ENCODE assay signal across 27 mouse cellular contexts in genomic region chr1:150012447-150012846, GRCm38 (mm10). TPM values are rescaled to one million over a fixed set of nuclear protein-coding genes. Genes with fewer than 3 reads are reported as not detected.
DNase-seq lines count a peak whose midpoint lies in the region; ATAC-seq lines count a peak whose summit lies in the region.
"Had no signal": no experiment of that assay in that cellular context is flagged by ENCODE, and none has a peak within 500 bp of the region (broad histone marks: within the 10 kb centered on the region; RNA-seq: fewer than 3 reads in every experiment).

No protein-coding gene starts in this region.

- 16% methylated on average over 1 of the region's 1 CpGs for WGBS in liver, embryonic 12.5 days (ENCODE audit: insufficient replicate concordance)
- WGBS in liver, embryonic 13.5 days (ENCODE audit: insufficient replicate concordance) = 15% methylated on average over 1 of the region's 1 CpGs
- WGBS in hindbrain, embryonic 14.5 days = 84% methylated on average over 1 of the region's 1 CpGs

- peaks cover 4% of the 10 kb centered on the region; the same call in 1 of the 2 replicates for H3K4me1 ChIP-seq in liver, embryonic 12.5 days
- H3K4me1 ChIP-seq in liver, embryonic 13.5 days (replicated peaks) = no peaks in the 10 kb centered on the region
- H3K4me1 ChIP-seq in hindbrain, embryonic 14.5 days (replicated peaks; ENCODE audit: control insufficient read depth, insufficient read depth, low read length) = no peaks in the 10 kb centered on the region
- H3K4me1 ChIP-seq: embryonic facial prominence, embryonic 12.5 days; embryonic facial prominence, embryonic 15.5 days; heart, embryonic 12.5 days; heart, embryonic 15.5 days; hindbrain, embryonic 10.5 days; hindbrain, embryonic 13.5 days had no signal

- peak; percentile 51; the same call in 1 of the 2 replicates for ATAC-seq in liver, embryonic 12.5 days
- ATAC-seq in liver, embryonic 13.5 days (ENCODE audit: low read depth) = peak; percentile 59; the same call in 1 of the 2 replicates
- ATAC-seq in megakaryocyte, adult 5-6 weeks (ENCODE audit: poor library complexity, severe bottlenecking) = peak; percentile 66
- no peak for ATAC-seq in hindbrain, embryonic 14.5 days (ENCODE audit: low FRiP score)
- ATAC-seq in inflammation-experienced regulatory T-cells, adult 6 months = no peak
- ATAC-seq in monocyte, adult 5-6 weeks (replicated peaks; ENCODE audit: insufficient number of reproducible peaks, low FRiP score, low TSS enrichment, poor library complexity, severe bottlenecking) = no peak
- ATAC-seq: activated CD4-positive, CD25-positive, alpha-beta regulatory T cell, adult 4 months; CD4-positive, CD25-positive, alpha-beta regulatory T cell, adult 4 months; forebrain, embryonic 14.5 days; forebrain, postnatal 0 days; hindbrain, postnatal 0 days had no signal

- H3K9me3 ChIP-seq in liver, embryonic 12.5 days (replicated peaks) = no peaks in the 10 kb centered on the region
- no peaks in the 10 kb centered on the region for H3K9me3 ChIP-seq in liver, embryonic 13.5 days (replicated peaks)
- H3K9me3 ChIP-seq in hindbrain, embryonic 14.5 days (ENCODE audit: control insufficient read depth, low read length) = no peaks in the 10 kb centered on the region
- H3K9me3 ChIP-seq: embryonic facial prominence, embryonic 12.5 days; embryonic facial prominence, embryonic 15.5 days; heart, embryonic 12.5 days; heart, embryonic 15.5 days; hindbrain, embryonic 10.5 days; hindbrain, embryonic 13.5 days had no signal

- no peak for DNase-seq in liver
- DNase-seq in liver, embryonic 13.5 days = no peak
- DNase-seq in hindbrain, embryonic 14.5 days (ENCODE audit: low spot score) = no peak
- DNase-seq: adrenal gland, adult 8-10 months; adrenal gland, postnatal 25 days; cerebellum, adult 11-12 months; cerebellum, adult 8-10 months; cerebellum, postnatal 14 days; forebrain, postnatal 0 days; gastrocnemius, postnatal 25 days; heart, adult 18-20 months; heart, postnatal 10 days; heart, postnatal 36 days had no signal

- no peak overlapping the region for H3K4me3 ChIP-seq in liver, embryonic 12.5 days
- no peak overlapping the region for H3K4me3 ChIP-seq in liver, embryonic 13.5 days (replicated peaks)
- no peak overlapping the region for H3K4me3 ChIP-seq in hindbrain, embryonic 14.5 days (replicated peaks; ENCODE audit: low read length)
- H3K4me3 ChIP-seq: embryonic facial prominence, embryonic 12.5 days; embryonic facial prominence, embryonic 15.5 days; heart, embryonic 12.5 days; heart, embryonic 15.5 days; hindbrain, embryonic 10.5 days; hindbrain, embryonic 13.5 days had no signal

- no peaks in the 10 kb centered on the region for H3K36me3 ChIP-seq in liver, embryonic 12.5 days
- no peaks in the 10 kb centered on the region for H3K36me3 ChIP-seq in liver, embryonic 13.5 days
- no peaks in the 10 kb centered on the region for H3K36me3 ChIP-seq in hindbrain, embryonic 14.5 days (replicated peaks; ENCODE audit: control insufficient read depth, insufficient read depth)
- H3K36me3 ChIP-seq: embryonic facial prominence, embryonic 12.5 days; embryonic facial prominence, embryonic 15.5 days; heart, embryonic 12.5 days; heart, embryonic 15.5 days; hindbrain, embryonic 10.5 days; hindbrain, embryonic 13.5 days had no signal

- no peak overlapping the region for H3K9ac ChIP-seq in liver, embryonic 12.5 days
- no peak overlapping the region for H3K9ac ChIP-seq in liver, embryonic 13.5 days
- H3K9ac ChIP-seq in hindbrain, embryonic 14.5 days = no peak overlapping the region
- H3K9ac ChIP-seq: embryonic facial prominence, embryonic 12.5 days; embryonic facial prominence, embryonic 15.5 days; forebrain, postnatal 0 days; heart, embryonic 12.5 days; heart, embryonic 15.5 days; hindbrain, embryonic 13.5 days had no signal

- no peaks in the 10 kb centered on the region for H3K27me3 ChIP-seq in liver, embryonic 12.5 days (replicated peaks)
- no peaks in the 10 kb centered on the region for H3K27me3 ChIP-seq in liver, embryonic 13.5 days
- no peaks in the 10 kb centered on the region for H3K27me3 ChIP-seq in hindbrain, embryonic 14.5 days (ENCODE audit: control insufficient read depth, insufficient read depth, low read length)
- H3K27me3 ChIP-seq: embryonic facial prominence, embryonic 12.5 days; embryonic facial prominence, embryonic 15.5 days; heart, embryonic 12.5 days; heart, embryonic 15.5 days; hindbrain, embryonic 13.5 days had no signal

- no peak overlapping the region for H3K4me2 ChIP-seq in liver, embryonic 12.5 days
- no peak overlapping the region for H3K4me2 ChIP-seq in liver, embryonic 13.5 days
- H3K4me2 ChIP-seq in hindbrain, embryonic 14.5 days (replicated peaks) = no peak overlapping the region
- H3K4me2 ChIP-seq: embryonic facial prominence, embryonic 12.5 days; embryonic facial prominence, embryonic 15.5 days; heart, embryonic 12.5 days; heart, embryonic 15.5 days; hindbrain, embryonic 13.5 days had no signal

- no peak overlapping the region for H3K27ac ChIP-seq in liver, embryonic 12.5 days
- H3K27ac ChIP-seq in liver, embryonic 13.5 days = no peak overlapping the region
- H3K27ac ChIP-seq in hindbrain, embryonic 14.5 days = no peak overlapping the region
- H3K27ac ChIP-seq: embryonic facial prominence, embryonic 12.5 days; embryonic facial prominence, embryonic 15.5 days; heart, embryonic 15.5 days; hindbrain, embryonic 10.5 days; hindbrain, embryonic 13.5 days; hindbrain, postnatal 0 days had no signal

RNA-seq across cellular contexts. Expression of gene Pla2g4a, which starts 51.4 kb away (rescaled TPM):
- 13.9 and 17.2 TPM in 2 replicates for polyA plus RNA-seq in liver, embryonic 12.5 days (2016; fragmentation: Nextera tagmentation; extraction: Ambion mirVana)
- polyA plus RNA-seq in liver, embryonic 13.5 days (2015; fragmentation: Nextera tagmentation; extraction: Ambion mirVana) = 11.0 and 12.4 TPM in 2 replicates
- total RNA-seq in megakaryocyte, adult 5-6 weeks (2015) = 31.8 and 32.3 TPM in 2 replicates
- total RNA-seq in megakaryocyte, adult 5-6 weeks (2017) = 69.2 and 86.6 TPM in 2 replicates
- 1.9 and 2.1 TPM in 2 replicates for polyA plus RNA-seq in hindbrain, embryonic 14.5 days (2014; fragmentation: Nextera tagmentation; extraction: Ambion mirVana)
- under 1 TPM in 1 of 3 experiments, not detected in 2; 0.58 TPM for polyA plus RNA-seq in inflammation-experienced regulatory T-cells, adult 6 months (2017; shearing (Covaris generic))
- total RNA-seq in monocyte, adult 5-6 weeks (2017) = 16.5 to 30.5 TPM (median 25.9 TPM) in 3 replicates
- polyA plus RNA-seq: CD4-positive, CD25-positive, alpha-beta regulatory T cell, adult 4 months had no signal

Comparison
In these comparisons a context has a peak if more than half of its experiments do, and no peak if none do; other contexts are left out.
1. ATAC-seq: peak in liver, embryonic 12.5 days (single experiment), liver, embryonic 13.5 days (single experiment) and megakaryocyte, adult 5-6 weeks (single experiment); none in hindbrain, embryonic 14.5 days (single experiment), inflammation-experienced regulatory T-cells, adult 6 months (single experiment) and monocyte, adult 5-6 weeks (single experiment).